Mouse (Mus musculus) hindbrain, embryonic 10.5 days (tissue): ENCODE measurements at regions not wholly inside any gene's neighbourhood (a gene's known extent, or its start where the extent isn't known, plus 50 kb on each side); places are given as distances from the start of the nearest gene placed in this dataset.

ENCODE experiments used
- DNase-seq: peaks from one replicate; pipeline ENCODE4 v3.0.0-alpha.2; 2017; ENCODE audit warnings: low spot score
- H3K27ac ChIP-seq: fragments of 300-500 bp; sonication (generic); 2 replicates; pipeline ENCODE4 v1.5.1; 2016; ENCODE audit warnings: mild to moderate bottlenecking, moderate library complexity
- H3K27me3 ChIP-seq: fragments of 300-500 bp; sonication (generic); 2 replicates; pipeline ENCODE4 v1.6.1; 2016; ENCODE audit warnings: mild to moderate bottlenecking; ENCODE audit not compliant: poor library complexity, insufficient read depth, severe bottlenecking
- H3K36me3 ChIP-seq: fragments of 300-500 bp; sonication (generic); 2 replicates; pipeline ENCODE4 v1.6.1; 2016; ENCODE audit warnings: mild to moderate bottlenecking, moderate library complexity
- H3K4me1 ChIP-seq: fragments of 300-500 bp; sonication (generic); replicated peaks from 2 replicates; pipeline ENCODE4 v1.6.1; 2016; ENCODE audit warnings: mild to moderate bottlenecking
- H3K4me3 ChIP-seq: fragments of 300-500 bp; sonication (generic); 2 replicates; pipeline ENCODE4 v1.5.1; 2016; ENCODE audit warnings: mild to moderate bottlenecking, moderate library complexity
- H3K9me3 ChIP-seq: fragments of 300-500 bp; sonication (generic); 2 replicates; pipeline ENCODE4 v1.6.1; 2016; ENCODE audit warnings: mild to moderate bottlenecking, moderate library complexity
- WGBS: fragments of 180-500 bp; shearing (Covaris S2); methylation state at CpG from one replicate; pipeline ENCODE4 v1.1.7; 2016; 5-methylcytosine and 5-hydroxymethylcytosine counted together

GRCm38 (mm10) chr9:59232682-59233081, 58.7 kb upstream of the Adpgk start:
- 81% methylated on average over 3 of the region's 3 CpGs for WGBS
- Histone ChIP-seq H3K27ac (no peak overlapping the region), H3K36me3 (no peaks in the 10 kb centered on the region), H3K27me3 (no peaks in the 10 kb centered on the region), H3K4me1 (no peaks in the 10 kb centered on the region), H3K9me3 (no peaks in the 10 kb centered on the region), H3K4me3 (no peak overlapping the region)
- DNase-seq: no peak

GRCm38 (mm10) chr9:59231947-59232346, 59.4 kb upstream of the Adpgk start:
- Histone ChIP-seq H3K27ac (no peak overlapping the region), H3K4me1 (no peaks in the 10 kb centered on the region), H3K27me3 (no peaks in the 10 kb centered on the region), H3K9me3 (no peaks in the 10 kb centered on the region), H3K4me3 (no peak overlapping the region), H3K36me3 (no peaks in the 10 kb centered on the region)
- 88% methylated on average over 7 of the region's 7 CpGs for WGBS
- DNase-seq: no peak

GRCm38 (mm10) chr9:59231186-59231585, 60.2 kb upstream of the Adpgk start:
- Histone ChIP-seq H3K27ac (no peak overlapping the region), H3K4me1 (no peaks in the 10 kb centered on the region), H3K9me3 (no peaks in the 10 kb centered on the region), H3K27me3 (no peaks in the 10 kb centered on the region), H3K4me3 (no peak overlapping the region), H3K36me3 (no peaks in the 10 kb centered on the region)
- DNase-seq: no peak
- 91% methylated on average over 5 of the region's 5 CpGs for WGBS

GRCm38 (mm10) chr9:59230161-59230560, 61.2 kb upstream of the Adpgk start:
- no peak for DNase-seq
- 89% methylated on average over 5 of the region's 5 CpGs for WGBS
- H3K9me3 ChIP-seq: no peaks in the 10 kb centered on the region
- no peak overlapping the region for H3K27ac ChIP-seq
- no peaks in the 10 kb centered on the region for H3K36me3 ChIP-seq
- H3K4me1 ChIP-seq: no peaks in the 10 kb centered on the region
- no peaks in the 10 kb centered on the region for H3K27me3 ChIP-seq
- H3K4me3 ChIP-seq: no peak overlapping the region

GRCm38 (mm10) chr9:59227948-59228347, 63.4 kb upstream of the Adpgk start:
- no peak for DNase-seq
- WGBS: 79% methylated on average over 4 of the region's 4 CpGs
- Histone ChIP-seq H3K36me3 (no peaks in the 10 kb centered on the region), H3K27me3 (no peaks in the 10 kb centered on the region), H3K9me3 (no peaks in the 10 kb centered on the region), H3K4me1 (no peaks in the 10 kb centered on the region), H3K4me3 (no peak overlapping the region), H3K27ac (no peak overlapping the region)

DNA sequence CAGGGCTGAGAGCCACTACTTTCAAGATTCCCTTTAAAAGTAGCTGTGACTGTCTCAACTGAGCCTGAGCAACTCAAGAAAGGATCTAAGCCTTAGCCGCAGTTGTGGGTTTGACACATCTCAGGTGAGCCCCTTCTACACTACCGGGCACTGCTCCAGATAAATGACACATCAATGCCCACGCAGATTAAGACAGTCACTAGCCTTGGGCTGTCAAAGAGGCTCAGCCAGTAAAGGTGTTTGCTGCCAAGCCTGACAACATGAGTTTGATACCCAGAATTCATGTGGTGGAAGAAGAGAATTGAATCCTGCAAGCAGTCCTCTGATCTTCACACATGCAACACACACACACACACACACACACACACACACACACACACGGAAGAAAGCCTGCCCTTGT, 65.0 kb upstream of the Adpgk start:
- Histone ChIP-seq H3K4me1 (no peaks in the 10 kb centered on the region), H3K36me3 (no peaks in the 10 kb centered on the region), H3K27ac (no peak overlapping the region), H3K9me3 (no peaks in the 10 kb centered on the region), H3K4me3 (no peak overlapping the region), H3K27me3 (no peaks in the 10 kb centered on the region)
- DNase-seq: no peak
- WGBS: 93% methylated on average over 4 of the region's 4 CpGs

GRCm38 (mm10) chr9:59219277-59219676, 72.1 kb upstream of the Adpgk start:
- H3K36me3 ChIP-seq: no peaks in the 10 kb centered on the region

DNA sequence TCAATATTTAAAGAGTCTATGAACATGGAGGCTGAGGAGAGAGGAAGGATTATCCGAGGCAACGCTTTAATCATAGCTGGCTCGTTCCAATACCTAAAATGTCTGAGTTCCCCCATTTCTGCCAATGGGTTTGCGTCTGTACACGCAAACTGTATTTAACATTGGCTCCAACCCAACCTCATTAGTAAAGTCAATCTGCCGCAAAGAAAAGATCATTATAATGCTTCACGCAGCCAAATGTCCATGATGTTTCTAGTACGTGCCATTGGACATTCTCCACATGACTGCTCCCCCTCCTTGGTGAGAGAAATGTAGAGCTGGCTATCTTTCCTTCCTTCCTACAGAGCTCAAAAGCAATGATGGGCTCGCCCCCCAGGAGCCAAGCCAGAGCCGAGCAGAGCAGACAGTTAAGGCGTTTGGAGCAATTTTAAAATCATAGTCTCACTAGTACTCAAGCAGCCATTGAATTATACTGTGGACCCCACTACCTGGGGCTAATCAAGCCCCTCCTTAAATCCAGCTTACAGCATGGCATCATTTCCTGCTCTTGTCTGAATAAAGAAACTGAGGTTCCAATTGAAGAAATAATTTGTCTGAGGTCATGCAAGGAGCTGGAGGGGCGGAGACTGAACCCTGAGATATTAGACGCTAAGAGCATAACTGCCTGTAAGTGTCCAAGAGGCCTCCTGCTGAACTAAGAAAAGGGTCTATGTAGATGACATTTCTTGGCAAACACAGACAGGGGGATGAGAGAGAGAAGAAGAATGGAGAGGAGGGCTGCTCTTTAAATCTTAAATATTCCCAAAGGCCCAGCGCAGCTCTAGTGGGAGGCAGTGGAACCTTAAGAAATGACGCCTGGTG, 88.5 kb upstream of the Adpgk start:
- Histone ChIP-seq H3K4me1 (peaks cover 6% of the 10 kb centered on the region; the same call in 1 of the 2 replicates), H3K36me3 (no peaks in the 10 kb centered on the region), H3K27me3 (no peaks in the 10 kb centered on the region), H3K9me3 (peaks cover 5% of the 10 kb centered on the region; the same call in 1 of the 2 replicates), H3K27ac (no peak overlapping the region), H3K4me3 (no peak overlapping the region)
- 91% methylated on average over 15 of the region's 15 CpGs for WGBS
- no peak for DNase-seq

More at GRCm38 (mm10) chr9:59219277-59219676, 72.1 kb upstream of the Adpgk start:
- H3K27me3 ChIP-seq: no peaks in the 10 kb centered on the region
- H3K4me3 ChIP-seq: no peak overlapping the region
- DNase-seq: no peak
- 88% methylated on average over 4 of the region's 4 CpGs for WGBS
- H3K4me1 ChIP-seq: no peaks in the 10 kb centered on the region
- H3K9me3 ChIP-seq: no peaks in the 10 kb centered on the region
- no peak overlapping the region for H3K27ac ChIP-seq

DNA sequence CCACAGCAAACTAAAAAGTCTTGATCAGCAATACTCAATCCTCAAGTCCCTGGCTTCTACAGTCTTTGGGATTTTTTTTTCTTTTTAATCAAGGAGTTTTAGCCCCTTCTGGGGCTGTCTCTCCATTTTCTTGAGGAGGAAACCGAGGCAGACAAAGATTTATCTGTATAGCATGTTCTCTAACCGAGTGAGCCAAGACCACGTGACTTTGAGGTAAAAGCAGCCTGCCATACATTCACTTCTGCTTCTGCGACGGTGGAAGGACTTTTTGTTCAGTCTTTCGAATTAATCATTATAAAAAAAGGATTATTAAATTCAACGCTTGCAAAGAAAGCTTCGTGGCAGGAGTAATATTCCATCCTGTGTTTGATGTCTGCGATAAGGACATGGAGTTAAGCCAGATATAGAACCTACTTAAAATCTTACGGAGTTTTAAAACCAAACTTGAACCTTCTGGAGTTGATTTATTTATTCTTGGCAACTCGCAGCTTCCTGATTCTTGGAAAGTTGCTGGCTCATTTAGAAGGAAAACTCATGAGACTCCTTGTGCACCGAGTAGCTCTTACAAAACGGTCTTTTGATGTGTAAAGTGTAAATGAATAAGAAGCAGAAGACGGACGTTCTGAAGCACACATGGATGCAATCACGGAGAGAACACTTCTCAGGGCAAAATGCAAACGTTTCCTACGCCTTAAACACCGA, 91.7 kb upstream of the Adpgk start:
- no peaks in the 10 kb centered on the region for H3K9me3 ChIP-seq
- no peak overlapping the region for H3K27ac ChIP-seq
- H3K36me3 ChIP-seq: no peaks in the 10 kb centered on the region
- H3K27me3 ChIP-seq: no peaks in the 10 kb centered on the region
- WGBS: 79% methylated on average over 19 of the region's 19 CpGs
- no peak for DNase-seq
- H3K4me3 ChIP-seq: no peak overlapping the region
- peaks cover 14% of the 10 kb centered on the region; the same call in 1 of the 2 replicates for H3K4me1 ChIP-seq

DNA sequence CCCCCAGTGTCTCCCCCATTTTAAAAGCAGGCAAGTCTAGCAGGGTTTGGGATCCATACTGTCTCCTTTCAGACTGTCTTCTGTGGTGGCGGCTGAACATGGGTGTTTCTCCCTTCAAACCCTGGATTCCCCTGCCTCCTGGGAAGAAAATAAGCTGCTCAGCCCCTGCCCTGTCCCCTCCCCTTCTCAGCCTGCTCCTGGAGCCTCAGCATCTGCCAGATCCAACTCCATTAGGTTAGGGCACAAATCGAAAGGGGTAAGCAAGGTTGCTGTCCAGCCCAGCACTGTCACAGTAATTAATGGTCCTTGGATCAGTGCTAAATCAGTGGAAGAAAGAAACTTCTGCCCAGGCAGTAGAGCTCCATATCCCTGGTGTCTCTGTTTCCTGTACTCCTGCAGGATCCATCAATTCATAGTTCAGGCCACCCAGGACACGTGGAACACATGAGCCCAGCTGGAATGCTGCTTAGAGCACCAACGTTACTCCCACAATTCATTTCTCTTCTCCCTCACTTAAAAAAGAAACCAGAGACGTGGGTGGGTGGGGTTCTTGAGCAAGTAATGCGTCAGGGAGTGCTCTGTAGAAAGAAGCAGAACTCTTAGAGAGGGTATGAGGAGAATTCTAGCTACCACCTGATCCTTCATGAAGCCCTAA, 93.0 kb upstream of the Adpgk start:
- Histone ChIP-seq H3K27me3 (no peaks in the 10 kb centered on the region), H3K9me3 (no peaks in the 10 kb centered on the region), H3K4me1 (peaks cover 14% of the 10 kb centered on the region; the same call in 1 of the 2 replicates), H3K4me3 (no peak overlapping the region), H3K27ac (peak overlapping the region; percentile 13; the same call in 1 of the 2 replicates), H3K36me3 (no peaks in the 10 kb centered on the region)
- 68% methylated on average over 6 of the region's 6 CpGs for WGBS
- DNase-seq: no peak

GRCm38 (mm10) chr9:59197506-59197905, 93.9 kb upstream of the Adpgk start:
- no peaks in the 10 kb centered on the region for H3K27me3 ChIP-seq
- H3K27ac ChIP-seq: peak overlapping the region; percentile 40; the same call in 1 of the 2 replicates
- peak; percentile 16 for DNase-seq
- WGBS: 74% methylated on average over 12 of the region's 12 CpGs
- no peaks in the 10 kb centered on the region for H3K36me3 ChIP-seq
- no peak overlapping the region for H3K4me3 ChIP-seq
- no peaks in the 10 kb centered on the region for H3K9me3 ChIP-seq
- peaks cover 14% of the 10 kb centered on the region; the same call in 1 of the 2 replicates for H3K4me1 ChIP-seq

DNA sequence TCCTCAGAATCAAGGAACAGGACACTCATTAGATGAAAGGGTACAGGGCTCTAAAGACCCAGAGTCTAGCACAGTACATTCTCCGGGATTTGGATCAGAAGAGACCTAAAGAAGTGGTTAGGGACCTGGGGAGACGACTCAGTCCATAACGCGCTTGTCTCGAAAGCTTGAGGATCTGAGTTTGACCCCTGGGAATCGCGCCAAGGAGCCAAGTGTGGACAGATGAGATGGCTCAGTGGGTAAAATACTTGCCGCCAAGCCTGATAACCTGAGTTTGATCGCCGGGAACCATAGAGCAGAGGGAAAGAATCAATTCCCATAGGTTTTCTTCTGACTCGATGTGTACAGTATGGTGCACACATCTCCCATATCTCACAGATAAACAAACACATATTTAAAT, 97.4 kb upstream of the Adpgk start:
- 94% methylated on average over 11 of the region's 11 CpGs for WGBS
- Histone ChIP-seq H3K9me3 (no peaks in the 10 kb centered on the region), H3K36me3 (no peaks in the 10 kb centered on the region), H3K27me3 (no peaks in the 10 kb centered on the region), H3K4me1 (peaks cover 20% of the 10 kb centered on the region), H3K27ac (no peak overlapping the region), H3K4me3 (no peak overlapping the region)
- no peak for DNase-seq

DNA sequence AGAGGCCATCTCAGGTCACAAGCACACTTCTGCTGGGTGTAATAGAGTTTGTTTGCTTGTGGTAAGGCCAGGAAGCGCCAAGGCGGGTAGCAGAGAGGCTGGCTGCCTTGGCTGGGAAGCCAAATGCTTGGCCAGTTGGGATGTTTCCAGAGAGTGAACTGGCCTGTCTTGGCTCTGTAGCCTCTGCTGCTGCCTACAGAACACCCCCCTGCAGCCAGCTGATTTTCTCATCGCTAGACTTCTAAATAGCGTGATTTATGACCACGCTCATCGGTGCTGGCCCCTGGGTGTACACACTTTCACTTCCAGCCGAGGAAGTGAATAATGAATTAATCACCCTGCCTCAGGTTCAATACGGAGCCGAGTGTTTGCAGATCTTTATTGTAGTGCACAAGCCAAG, 102.2 kb upstream of the Adpgk start:
- peak overlapping the region; percentile 54 for H3K27ac ChIP-seq
- no peaks in the 10 kb centered on the region for H3K27me3 ChIP-seq
- H3K9me3 ChIP-seq: no peaks in the 10 kb centered on the region
- peaks cover 10% of the 10 kb centered on the region for H3K4me1 ChIP-seq
- no peak overlapping the region for H3K4me3 ChIP-seq
- 81% methylated on average over 9 of the region's 9 CpGs for WGBS
- no peaks in the 10 kb centered on the region for H3K36me3 ChIP-seq
- no peak for DNase-seq
